Mouse (Mus musculus) ES-E14 (cell line): ENCODE measurements at regions not wholly inside any gene's neighbourhood (a gene's known extent, or its start where the extent isn't known, plus 50 kb on each side); places are given as distances from the start of the nearest gene placed in this dataset.

Experiments
- DNase-seq: peaks from one replicate; pipeline ENCODE4 v3.0.0-alpha.2; 2013; ENCODE audit warnings: low read depth, low spot score
- H3K27ac ChIP-seq: 2 replicates; pipeline ENCODE4 v1.5.1; 2012; ENCODE audit warnings: low read depth, mild to moderate bottlenecking, low read length, moderate library complexity, mixed read lengths; ENCODE audit not compliant: poor library complexity, insufficient read depth, severe bottlenecking
- H3K36me3 ChIP-seq: 2 replicates; pipeline ENCODE4 v1.6.1; 2012; ENCODE audit warnings: mild to moderate bottlenecking, low read length, moderate library complexity, mixed read lengths; ENCODE audit not compliant: control insufficient read depth, poor library complexity, insufficient read depth, severe bottlenecking
- H3K4me1 ChIP-seq, 2 experiments: fragments of 150-350 bp in 1 of 2; sonication (generic) in 1 of 2; 2 replicates each; pipeline ENCODE4 v1.6.1; 2012; ENCODE audit warnings: low read length in 2 of 2, mild to moderate bottlenecking in 1 of 2, mixed read lengths in 1 of 2; ENCODE audit not compliant: control insufficient read depth in 2 of 2, insufficient read depth in 2 of 2, poor library complexity in 1 of 2
- H3K4me3 ChIP-seq, 2 experiments: fragments of 150-350 bp in 1 of 2; sonication (generic) in 1 of 2; 2 replicates each; pipeline ENCODE4 v1.5.1; 2012; ENCODE audit warnings: low read length in 2 of 2, low read depth in 1 of 2, mild to moderate bottlenecking in 1 of 2, mixed read lengths in 1 of 2; ENCODE audit not compliant: insufficient read depth in 1 of 2, poor library complexity in 1 of 2, severe bottlenecking in 1 of 2
- H3K9ac ChIP-seq: 2 replicates; pipeline ENCODE4 v1.6.1; 2012; ENCODE audit warnings: low read depth, mild to moderate bottlenecking, low read length, mixed read lengths; ENCODE audit not compliant: poor library complexity, insufficient read depth, severe bottlenecking
- H3K9me3 ChIP-seq: fragments of 150-350 bp; sonication (generic); 2 replicates; pipeline ENCODE4 v1.6.1; 2012; ENCODE audit warnings: low read depth, mild to moderate bottlenecking, low read length; ENCODE audit not compliant: control insufficient read depth, insufficient read depth
- CHD2 ChIP-seq: IDR thresholded peaks from 2 replicates; pipeline ENCODE4 v1.6.1; 2014; ENCODE audit warnings: mild to moderate bottlenecking, low read depth, low read length, inconsistent platforms
- HCFC1 ChIP-seq: IDR thresholded peaks from 2 replicates; pipeline ENCODE4 v1.6.1; 2012; ENCODE audit warnings: low read length, inconsistent platforms, borderline replicate concordance; ENCODE audit not compliant: insufficient read depth
- MAFK ChIP-seq: IDR thresholded peaks from 2 replicates; pipeline ENCODE4 v1.6.1; 2014; ENCODE audit warnings: mild to moderate bottlenecking, low read depth, low read length, inconsistent platforms; ENCODE audit not compliant: insufficient read depth
- ZC3H11A ChIP-seq: IDR thresholded peaks from 2 replicates; pipeline ENCODE4 v1.6.1; 2012; ENCODE audit warnings: low read depth, mild to moderate bottlenecking, inconsistent platforms, low read length, borderline replicate concordance
- ZNF384 ChIP-seq: IDR thresholded peaks from 2 replicates; pipeline ENCODE4 v1.6.1; 2012; ENCODE audit warnings: low read depth, low read length, inconsistent platforms
- in situ Hi-C, 2 experiments: fragments of 600-800 bp; cut with MboI; formaldehyde crosslinking; loops; one replicate each; pipeline ENCODE4 v1.15.1; 2025; ENCODE audit warnings: low sequenced_read_pairs in 2 of 2, inconsistent platforms in 1 of 2; ENCODE audit not compliant: unreplicated experiment in 2 of 2

GRCm38 (mm10) chr17:85929699-85930286 lies 215.2 kb downstream of the Srbd1 start:
- no peak overlapping the region for H3K4me3 ChIP-seq
- TF ChIP-seq ZNF384 = no peak
- TF ChIP-seq HCFC1 = no peak
- TF ChIP-seq CHD2 = no peak
- TF ChIP-seq ZC3H11A = no peak
- no peak for TF ChIP-seq MAFK
- H3K27ac ChIP-seq = no peak overlapping the region
- no peak for DNase-seq
- no peaks in the 10 kb centered on the region for H3K36me3 ChIP-seq
- in situ Hi-C loops = no loop called here
- no peaks in the 10 kb centered on the region for H3K4me1 ChIP-seq
- H3K9me3 ChIP-seq = no peaks in the 10 kb centered on the region
- no peak overlapping the region for H3K9ac ChIP-seq

GRCm38 (mm10) chr17:85928543-85928942 lies 216.4 kb downstream of the Srbd1 start:
- DNase-seq = no peak
- Histone ChIP-seq H3K4me1 (no peaks in the 10 kb centered on the region), H3K9ac (no peak overlapping the region), H3K4me3 (no peak overlapping the region), H3K36me3 (no peaks in the 10 kb centered on the region), H3K27ac (no peak overlapping the region), H3K9me3 (no peaks in the 10 kb centered on the region)
- TF ChIP-seq MAFK = no peak
- no peak for TF ChIP-seq ZNF384
- no peak for TF ChIP-seq HCFC1
- no peak for TF ChIP-seq CHD2
- in situ Hi-C loops = no loop called here

GRCm38 (mm10) chr17:85927261-85927660 lies 217.7 kb downstream of the Srbd1 start:
- no peak overlapping the region for H3K9ac ChIP-seq
- TF ChIP-seq ZC3H11A (no peak), CHD2 (no peak), HCFC1 (no peak)
- no peak overlapping the region for H3K4me3 ChIP-seq
- H3K4me1 ChIP-seq = no peaks in the 10 kb centered on the region
- DNase-seq = no peak
- H3K36me3 ChIP-seq = no peaks in the 10 kb centered on the region
- in situ Hi-C loops = no loop called here
- no peaks in the 10 kb centered on the region for H3K9me3 ChIP-seq
- H3K27ac ChIP-seq = no peak overlapping the region

- Histone ChIP-seq H3K4me3 (no peak overlapping the region), H3K36me3 (no peaks in the 10 kb centered on the region), H3K9ac (no peak overlapping the region), H3K27ac (no peak overlapping the region), H3K9me3 (no peaks in the 10 kb centered on the region), H3K4me1 (no peaks in the 10 kb centered on the region)
- no peak for DNase-seq
- peak; percentile 58; the same call in 1 of the 2 replicates for TF ChIP-seq ZNF384
- TF ChIP-seq ZC3H11A = no peak
- in situ Hi-C loops = no loop called here
These were observed 218.9 kb downstream of the Srbd1 start for GRCm38 (mm10) chr17:85926044-85926443.

- in situ Hi-C loops = no loop called here
- no peaks in the 10 kb centered on the region for H3K4me1 ChIP-seq
- no peak for TF ChIP-seq HCFC1
- no peak for TF ChIP-seq ZNF384
- no peak for TF ChIP-seq CHD2
- TF ChIP-seq MAFK = no peak
- no peak for TF ChIP-seq ZC3H11A
- no peaks in the 10 kb centered on the region for H3K9me3 ChIP-seq
- no peaks in the 10 kb centered on the region for H3K36me3 ChIP-seq
- H3K27ac ChIP-seq = no peak overlapping the region
- H3K9ac ChIP-seq = no peak overlapping the region
- no peak for DNase-seq
- H3K4me3 ChIP-seq = no peak overlapping the region
These were observed 223.7 kb downstream of the Srbd1 start for GRCm38 (mm10) chr17:85921219-85921673.
